Mouse (Mus musculus): Measurements from ENCODE around the gene Osbpl3. TPM values are rescaled to one million over a fixed set of nuclear protein-coding genes. Genes with fewer than 3 reads are reported as not detected.

The Osbpl3 gene
- polyA plus RNA-seq, 1 experiment from 2014 or later, result 12.5 TPM

DNA sequence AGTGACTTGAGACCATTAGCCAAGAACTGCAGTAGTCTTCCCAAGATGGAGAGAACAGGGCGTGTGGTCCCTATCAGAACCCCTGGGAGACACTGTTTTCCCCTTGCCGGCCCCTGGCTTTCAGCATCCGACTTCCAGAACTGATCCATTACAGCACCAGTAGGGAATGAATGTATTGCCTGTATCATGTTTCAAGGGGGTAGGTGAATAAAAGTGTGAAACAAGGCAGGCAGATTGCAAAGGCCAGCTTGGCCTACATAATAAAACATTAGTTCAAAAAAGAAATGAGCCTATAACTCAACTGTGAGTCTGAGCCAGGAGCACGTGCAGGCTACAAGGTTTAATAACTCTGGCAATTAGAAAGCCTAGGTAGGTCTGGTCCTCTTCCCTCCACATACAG lies 52.5 kb downstream of the Osbpl3 start:
- no peak overlapping the region for H3K4me2 ChIP-seq (replicated peaks; ENCODE audit: low read depth)
- ATAC-seq, result no peak
- H3K4me1 ChIP-seq (replicated peaks; ENCODE audit: control insufficient read depth, insufficient read depth, low read length), result no peaks in the 10 kb centered on the region
- H3K27ac ChIP-seq (ENCODE audit: low read depth, low read length), result no peak overlapping the region
- 72% methylated on average over 4 of the region's 4 CpGs for WGBS
- H3K9ac ChIP-seq (ENCODE audit: low read depth, low read length), result no peak overlapping the region
- H3K27me3 ChIP-seq (replicated peaks; ENCODE audit: control insufficient read depth, insufficient read depth, low read length), result no peaks in the 10 kb centered on the region
- no peak for TF ChIP-seq CTCF (IDR thresholded peaks at IDR 0.05; ENCODE audit: low read depth)
- H3K9me3 ChIP-seq (ENCODE audit: control insufficient read depth), result no peaks in the 10 kb centered on the region
- no peaks in the 10 kb centered on the region for H3K36me3 ChIP-seq (ENCODE audit: control insufficient read depth, insufficient read depth)
- no peak overlapping the region for H3K4me3 ChIP-seq (ENCODE audit: low read depth, low read length)

DNA sequence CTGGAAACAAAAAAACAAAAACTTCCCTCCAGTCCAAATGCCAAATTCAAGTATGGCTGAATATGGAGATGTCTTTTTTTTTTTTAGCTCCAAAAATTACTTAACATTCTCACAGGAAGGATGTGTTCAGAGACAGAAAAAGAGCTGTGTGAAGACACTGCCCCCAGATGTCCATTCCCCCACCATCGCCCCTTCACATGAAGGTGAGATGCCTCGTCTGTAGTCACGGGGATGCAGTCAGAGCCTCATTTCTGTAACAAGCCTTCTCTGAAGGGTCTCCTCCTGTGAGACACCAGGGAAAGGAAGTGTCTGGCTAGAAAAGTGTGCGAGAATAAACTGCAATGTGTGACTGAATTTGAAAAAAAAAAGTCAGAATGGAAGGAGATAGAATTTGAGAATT lies 53.1 kb downstream of the Osbpl3 start:
- Histone ChIP-seq H3K4me2 (replicated peaks; ENCODE audit: low read depth) (no peak overlapping the region), H3K9me3 (ENCODE audit: control insufficient read depth) (no peaks in the 10 kb centered on the region), H3K4me1 (replicated peaks; ENCODE audit: control insufficient read depth, insufficient read depth, low read length) (no peaks in the 10 kb centered on the region), H3K27me3 (replicated peaks; ENCODE audit: control insufficient read depth, insufficient read depth, low read length) (no peaks in the 10 kb centered on the region), H3K4me3 (ENCODE audit: low read depth, low read length) (no peak overlapping the region), H3K27ac (ENCODE audit: low read depth, low read length) (no peak overlapping the region), H3K36me3 (ENCODE audit: control insufficient read depth, insufficient read depth) (no peaks in the 10 kb centered on the region), H3K9ac (ENCODE audit: low read depth, low read length) (no peak overlapping the region)
- ATAC-seq, result no peak
- 90% methylated on average over 4 of the region's 4 CpGs for WGBS
- no peak for TF ChIP-seq CTCF (IDR thresholded peaks at IDR 0.05; ENCODE audit: low read depth)

DNA sequence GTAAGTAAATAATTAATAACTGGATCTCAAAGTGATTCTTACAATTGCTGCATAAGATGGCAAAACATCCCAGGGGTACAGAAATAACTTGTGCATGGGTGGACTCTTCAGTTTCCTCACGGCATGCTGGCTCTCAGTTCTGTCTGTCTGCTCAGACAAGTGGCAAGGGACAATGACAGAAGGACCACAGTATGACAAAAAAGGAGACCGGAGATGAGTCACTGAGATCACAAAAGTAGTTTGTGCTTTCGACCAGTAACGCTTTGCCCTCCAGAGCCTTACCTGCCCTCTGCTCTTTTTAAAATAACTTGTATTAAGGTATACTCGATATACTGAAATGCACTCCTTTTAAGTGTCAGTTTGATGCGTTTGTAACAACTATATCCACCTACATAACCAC lies 55.8 kb downstream of the Osbpl3 start:
- H3K4me2 ChIP-seq (replicated peaks; ENCODE audit: low read depth), result no peak overlapping the region
- no peaks in the 10 kb centered on the region for H3K9me3 ChIP-seq (ENCODE audit: control insufficient read depth)
- ATAC-seq, result no peak
- WGBS, result 89% methylated on average over 6 of the region's 6 CpGs
- no peaks in the 10 kb centered on the region for H3K36me3 ChIP-seq (ENCODE audit: control insufficient read depth, insufficient read depth)
- H3K4me3 ChIP-seq (ENCODE audit: low read depth, low read length), result no peak overlapping the region
- TF ChIP-seq CTCF (IDR thresholded peaks at IDR 0.05; ENCODE audit: low read depth), result no peak
- no peak overlapping the region for H3K27ac ChIP-seq (ENCODE audit: low read depth, low read length)
- no peak overlapping the region for H3K9ac ChIP-seq (ENCODE audit: low read depth, low read length)
- 0 out of 2 replicates have a peak, but pooled peaks cover 2% of the 10 kb centered on the region for H3K4me1 ChIP-seq (replicated peaks; ENCODE audit: control insufficient read depth, insufficient read depth, low read length)
- H3K27me3 ChIP-seq (replicated peaks; ENCODE audit: control insufficient read depth, insufficient read depth, low read length), result no peaks in the 10 kb centered on the region

DNA sequence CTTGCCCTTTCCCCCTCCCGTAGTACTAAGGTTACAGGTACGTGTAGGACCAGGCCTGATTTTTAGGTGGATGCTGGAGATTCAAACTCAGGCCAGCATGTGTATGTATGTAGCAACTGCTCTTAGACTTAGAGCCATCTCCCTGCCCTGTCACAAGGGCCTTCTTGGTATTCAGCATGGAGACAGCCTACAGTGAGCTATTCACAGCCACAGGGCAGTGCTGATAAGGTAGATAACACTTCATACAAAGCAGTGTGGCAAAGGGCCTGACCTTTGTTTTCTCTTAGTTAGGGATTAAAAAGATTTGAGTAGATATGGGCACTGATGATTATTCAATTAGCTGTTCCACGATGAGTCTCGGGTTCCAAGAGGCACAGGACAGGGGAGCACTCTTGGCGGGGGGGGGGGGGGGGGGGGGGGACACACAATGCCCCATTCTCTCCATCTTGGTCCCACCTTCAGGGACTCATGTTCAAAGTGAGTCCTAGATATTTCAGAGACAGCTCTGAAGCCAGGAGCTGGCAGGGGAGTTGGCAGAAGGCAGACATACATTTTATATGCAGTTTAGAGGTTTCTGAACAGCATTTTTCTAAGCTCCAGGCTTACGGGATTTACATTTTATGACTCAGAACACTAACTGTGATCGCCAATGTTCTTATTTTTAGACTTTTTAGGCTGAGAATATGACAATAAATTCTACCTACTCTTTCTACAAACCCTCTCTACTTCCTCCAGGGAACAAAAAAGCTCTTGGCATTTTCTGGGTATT lies 56.4 kb downstream of the Osbpl3 start:
- 0 out of 2 replicates have a peak, but pooled peaks cover 2% of the 10 kb centered on the region for H3K4me1 ChIP-seq (replicated peaks; ENCODE audit: control insufficient read depth, insufficient read depth, low read length)

DNA sequence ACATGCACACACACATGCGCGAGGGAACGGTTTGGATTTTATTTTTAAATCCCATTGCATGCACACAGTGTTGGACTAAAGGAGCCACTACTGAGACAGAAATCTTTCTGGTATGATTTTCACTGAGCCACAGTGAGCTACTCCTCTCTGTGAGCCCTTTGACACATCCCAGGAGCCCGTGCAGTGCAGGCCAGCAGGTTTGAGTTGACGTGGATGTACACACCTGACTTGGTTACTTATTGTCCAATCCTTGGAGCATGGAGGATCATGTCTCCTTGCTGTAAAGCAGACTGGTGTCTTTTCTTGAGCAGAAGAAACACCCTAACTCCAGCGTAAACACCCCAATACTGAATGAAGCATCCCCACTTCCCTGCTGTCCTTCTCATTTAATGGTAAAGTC lies 57.7 kb downstream of the Osbpl3 start:
- Histone ChIP-seq H3K36me3 (ENCODE audit: control insufficient read depth, insufficient read depth) (no peaks in the 10 kb centered on the region), H3K27ac (ENCODE audit: low read depth, low read length) (peak overlapping the region; percentile 21; the same call in 1 of the 2 replicates), H3K4me2 (replicated peaks; ENCODE audit: low read depth) (no peak overlapping the region), H3K9ac (ENCODE audit: low read depth, low read length) (no peak overlapping the region), H3K9me3 (ENCODE audit: control insufficient read depth) (no peaks in the 10 kb centered on the region), H3K4me3 (ENCODE audit: low read depth, low read length) (no peak overlapping the region), H3K27me3 (replicated peaks; ENCODE audit: control insufficient read depth, insufficient read depth, low read length) (no peaks in the 10 kb centered on the region), H3K4me1 (replicated peaks; ENCODE audit: control insufficient read depth, insufficient read depth, low read length) (0 out of 2 replicates have a peak, but pooled peaks cover 2% of the 10 kb centered on the region)
- no peak for ATAC-seq
- WGBS, result 73% methylated on average over 6 of the region's 6 CpGs
- no peak for TF ChIP-seq CTCF (IDR thresholded peaks at IDR 0.05; ENCODE audit: low read depth)

More for the DNA sequence above, 56.4 kb downstream of the Osbpl3 start:
- Histone ChIP-seq H3K9ac (ENCODE audit: low read depth, low read length) (no peak overlapping the region), H3K9me3 (ENCODE audit: control insufficient read depth) (no peaks in the 10 kb centered on the region), H3K4me2 (replicated peaks; ENCODE audit: low read depth) (no peak overlapping the region), H3K27me3 (replicated peaks; ENCODE audit: control insufficient read depth, insufficient read depth, low read length) (no peaks in the 10 kb centered on the region), H3K4me3 (ENCODE audit: low read depth, low read length) (no peak overlapping the region), H3K36me3 (ENCODE audit: control insufficient read depth, insufficient read depth) (no peaks in the 10 kb centered on the region), H3K27ac (ENCODE audit: low read depth, low read length) (peak overlapping the region; percentile 30)
- WGBS, result 57% methylated on average over 6 of the region's 7 CpGs
- peak; percentile 79 for ATAC-seq
- no peak for TF ChIP-seq CTCF (IDR thresholded peaks at IDR 0.05; ENCODE audit: low read depth)

DNA sequence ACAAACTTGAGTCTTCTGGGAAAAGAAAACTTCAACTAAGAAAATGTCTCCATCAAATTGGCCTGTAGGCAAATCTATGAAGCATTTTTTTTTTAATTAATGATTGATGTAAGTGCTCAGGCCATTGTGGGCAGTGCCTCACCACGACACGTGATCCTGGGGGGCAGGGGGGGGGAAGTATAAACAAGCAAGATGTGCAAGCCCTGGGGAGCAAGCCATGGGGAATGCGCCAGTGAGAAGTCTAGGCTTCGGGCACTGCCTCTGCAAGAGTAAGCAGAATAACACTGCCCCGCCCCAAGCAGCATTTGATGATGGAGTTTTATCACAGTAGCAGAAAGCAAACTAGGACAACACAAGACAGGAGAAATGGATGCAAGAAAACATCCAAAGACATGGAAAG lies 58.9 kb downstream of the Osbpl3 start:
- Histone ChIP-seq H3K27ac (ENCODE audit: low read depth, low read length) (no peak overlapping the region), H3K27me3 (replicated peaks; ENCODE audit: control insufficient read depth, insufficient read depth, low read length) (no peaks in the 10 kb centered on the region), H3K4me3 (ENCODE audit: low read depth, low read length) (no peak overlapping the region), H3K9ac (ENCODE audit: low read depth, low read length) (no peak overlapping the region), H3K36me3 (ENCODE audit: control insufficient read depth, insufficient read depth) (no peaks in the 10 kb centered on the region), H3K4me1 (replicated peaks; ENCODE audit: control insufficient read depth, insufficient read depth, low read length) (0 out of 2 replicates have a peak, but pooled peaks cover 2% of the 10 kb centered on the region), H3K9me3 (ENCODE audit: control insufficient read depth) (no peaks in the 10 kb centered on the region), H3K4me2 (replicated peaks; ENCODE audit: low read depth) (no peak overlapping the region)
- no peak for ATAC-seq
- TF ChIP-seq CTCF (IDR thresholded peaks at IDR 0.05; ENCODE audit: low read depth), result no peak
- 41% methylated on average over 5 of the region's 5 CpGs for WGBS
